Mouse (Mus musculus) small intestine, adult 2 months (tissue): Measurements from ENCODE around the gene Myl4.

Source experiments
- CTCF ChIP-seq: fragments of 200-500 bp; IDR thresholded peaks from 2 replicates; pipeline ENCODE4 v1.5.1; 2012; ENCODE audit warnings: low read depth, mild to moderate bottlenecking, control low read depth, inconsistent platforms, low read length, moderate library complexity, mixed read lengths; ENCODE audit not compliant: insufficient replicate concordance, insufficient read length; ENCODE audit errors: extremely low read depth
- POLR2A ChIP-seq: fragments of 200-500 bp; IDR thresholded peaks from 2 replicates; pipeline ENCODE4 v1.6.1; 2012; ENCODE audit warnings: low read depth, mild to moderate bottlenecking, control low read depth, inconsistent platforms, low read length, moderate library complexity

DNA sequence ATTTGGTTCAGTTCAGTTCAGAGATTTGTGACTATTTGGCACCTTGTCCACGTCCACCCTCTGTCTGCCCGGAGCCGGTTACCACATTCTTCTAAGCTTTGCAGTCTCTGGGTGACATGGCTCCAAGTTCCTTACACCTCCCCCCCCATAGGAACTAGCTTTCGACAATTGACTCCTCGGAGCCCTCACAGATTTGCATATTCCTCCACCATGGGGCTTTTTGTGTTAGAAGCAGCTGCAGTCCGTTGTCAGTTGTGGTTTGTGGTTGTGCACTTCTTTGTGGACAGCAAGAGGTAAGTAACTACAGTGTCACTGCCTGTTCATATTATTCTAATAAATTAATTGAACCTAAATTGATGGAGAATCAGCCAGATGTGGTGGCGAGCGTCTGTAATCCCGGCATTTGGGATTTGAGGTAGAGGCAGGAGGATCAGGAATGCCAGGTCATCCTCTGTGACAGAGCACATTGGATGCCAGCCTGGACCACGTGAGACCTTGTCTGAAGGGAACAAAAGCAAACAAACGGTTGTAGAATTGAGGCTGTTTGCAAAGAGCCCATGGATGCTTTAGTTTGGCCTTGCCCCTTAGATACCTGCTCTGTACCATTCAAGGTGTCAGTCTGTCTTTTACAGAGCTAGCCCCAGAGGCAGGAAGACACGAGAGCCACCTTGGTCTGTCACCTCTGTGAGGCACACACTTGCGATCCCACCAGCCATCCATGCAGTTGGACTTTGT is 32.3 kb downstream of the Myl4 start:
- no peak for TF ChIP-seq POLR2A
- no peak for TF ChIP-seq CTCF
